Mouse (Mus musculus) liver, embryonic 14.5 days (tissue): ENCODE measurements around the gene Tesk1.

ENCODE experiments used
- CTCF ChIP-seq: IDR thresholded peaks from 2 replicates; pipeline ENCODE4 v1.5.1; 2016; ENCODE audit warnings: antibody characterized with exemption, low read depth, control low read depth
- EP300 ChIP-seq: IDR thresholded peaks from 2 replicates; pipeline ENCODE4 v1.6.1; 2016; ENCODE audit warnings: antibody characterized with exemption, low read depth

DNA sequence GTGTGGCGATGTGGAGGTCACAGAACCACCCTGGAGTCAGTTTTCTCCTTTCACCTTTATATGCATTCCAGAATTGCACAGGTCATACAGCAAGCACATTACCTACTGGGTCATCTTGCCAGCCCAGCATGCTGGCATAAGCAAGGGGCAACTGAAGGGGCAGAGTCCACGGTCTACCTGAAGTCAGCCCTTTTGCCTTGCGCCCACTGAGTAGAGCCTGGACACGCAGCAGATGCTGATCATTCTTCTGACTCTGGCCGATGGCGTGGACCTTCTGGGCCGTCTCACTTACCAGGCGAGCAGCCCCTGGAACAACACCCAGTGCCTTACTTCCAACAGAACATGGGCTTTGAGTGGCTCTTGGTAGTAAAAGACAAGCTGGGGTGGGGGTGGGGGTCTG, 55.7 kb downstream of the Tesk1 start:
- no peak for TF ChIP-seq CTCF
- TF ChIP-seq EP300 = no peak
